20 mouse cellular contexts compared by ENCODE assay signal in genomic region chr10:99029844-99030243, GRCm38 (mm10).
DNase-seq lines count a peak whose midpoint lies in the region; ATAC-seq and TF ChIP-seq lines count a peak whose summit lies in the region.
"Had no signal": no experiment of that assay in that cellular context is flagged by ENCODE, and none has a peak within 500 bp of the region (broad histone marks: within the 10 kb centered on the region; RNA-seq: fewer than 3 reads in every experiment).

No protein-coding gene starts in this region.

- no peaks in the 10 kb centered on the region for H3K9me3 ChIP-seq in liver, embryonic 11.5 days (ENCODE audit: control insufficient read depth, low read length)
- no peaks in the 10 kb centered on the region for H3K9me3 ChIP-seq in liver, postnatal 0 days (ENCODE audit: low read length)
- no peaks in the 10 kb centered on the region for H3K9me3 ChIP-seq in stomach, embryonic 15.5 days
- H3K9me3 ChIP-seq: forebrain, embryonic 10.5 days; forebrain, embryonic 13.5 days; hindbrain, embryonic 12.5 days; hindbrain, embryonic 15.5 days had no signal

- H3K4me1 ChIP-seq in liver, embryonic 11.5 days (replicated peaks; ENCODE audit: control insufficient read depth, insufficient read depth, low read length): peaks cover 3% of the 10 kb centered on the region; the same call in 1 of the 2 replicates
- 0 out of 2 replicates have a peak, but pooled peaks cover 3% of the 10 kb centered on the region for H3K4me1 ChIP-seq in liver, postnatal 0 days (ENCODE audit: insufficient read depth)
- H3K4me1 ChIP-seq in stomach, embryonic 15.5 days: no peaks in the 10 kb centered on the region
- H3K4me1 ChIP-seq: forebrain, embryonic 10.5 days; forebrain, embryonic 13.5 days; hindbrain, embryonic 12.5 days; hindbrain, embryonic 15.5 days had no signal

- ATAC-seq in liver, embryonic 11.5 days (replicated peaks; ENCODE audit: low FRiP score): no peak
- no peak for ATAC-seq in liver, postnatal 0 days
- ATAC-seq in stomach, embryonic 15.5 days (ENCODE audit: insufficient read depth, low FRiP score, low read depth): 0 out of 2 replicates have a peak, but pooled peaks have one; percentile 22
- ATAC-seq: CD4-positive, CD25-positive, alpha-beta regulatory T cell, adult 4 months; forebrain, embryonic 13.5 days; forebrain, embryonic 16.5 days had no signal

- 81% methylated on average over 7 of the region's 7 CpGs for WGBS in liver, embryonic 11.5 days
- WGBS in liver, postnatal 0 days (ENCODE audit: insufficient replicate concordance): 76% methylated on average over 7 of the region's 7 CpGs
- WGBS in stomach, embryonic 15.5 days: 72% methylated on average over 7 of the region's 7 CpGs

- H3K4me2 ChIP-seq in liver, embryonic 11.5 days: no peak overlapping the region
- H3K4me2 ChIP-seq in liver, postnatal 0 days (ENCODE audit: low read depth, low read length): no peak overlapping the region
- no peak overlapping the region for H3K4me2 ChIP-seq in stomach, embryonic 15.5 days
- H3K4me2 ChIP-seq: forebrain, embryonic 13.5 days; heart, embryonic 11.5 days; hindbrain, embryonic 12.5 days; hindbrain, embryonic 15.5 days had no signal

- H3K27ac ChIP-seq in layer of hippocampus, adult 2 months: peak overlapping the region; percentile 70
- 0 out of 2 replicates have a peak overlapping the region, but pooled peaks have one; percentile 19 for H3K27ac ChIP-seq in liver, embryonic 11.5 days (ENCODE audit: low read depth, low read length)
- H3K27ac ChIP-seq in liver, postnatal 0 days (ENCODE audit: low read depth): no peak overlapping the region
- H3K27ac ChIP-seq in stomach, embryonic 15.5 days: no peak overlapping the region
- H3K27ac ChIP-seq: forebrain, embryonic 10.5 days; forebrain, embryonic 13.5 days; heart, adult 2 months; hindbrain, embryonic 12.5 days; hindbrain, embryonic 15.5 days had no signal

- H3K36me3 ChIP-seq in liver, embryonic 11.5 days (ENCODE audit: control insufficient read depth, insufficient read depth, low read length): no peaks in the 10 kb centered on the region; the same call in 1 of the 2 replicates
- peaks cover 2% of the 10 kb centered on the region; the same call in 1 of the 2 replicates for H3K36me3 ChIP-seq in liver, postnatal 0 days (replicated peaks; ENCODE audit: insufficient read depth, low read length)
- no peaks in the 10 kb centered on the region for H3K36me3 ChIP-seq in stomach, embryonic 15.5 days

- no peak for TF ChIP-seq CTCF in layer of hippocampus, adult 2 months (conservative IDR thresholded peaks at IDR 0.05)
- TF ChIP-seq CTCF in liver, postnatal 0 days (IDR thresholded peaks at IDR 0.05; ENCODE audit: low read depth): no peak

- TF ChIP-seq EP300 in liver, postnatal 0 days (IDR thresholded peaks at IDR 0.05; ENCODE audit: low read depth): no peak

- no peak overlapping the region for H3K9ac ChIP-seq in liver, embryonic 11.5 days (ENCODE audit: low read depth, low read length)
- no peak overlapping the region for H3K9ac ChIP-seq in liver, postnatal 0 days (replicated peaks)
- no peak overlapping the region for H3K9ac ChIP-seq in stomach, embryonic 15.5 days
- H3K9ac ChIP-seq: forebrain, embryonic 13.5 days; hindbrain, embryonic 12.5 days; hindbrain, embryonic 15.5 days had no signal

- DNase-seq in layer of hippocampus, adult 2 months (ENCODE audit: low spot score in 2 of 2): peak in 1 of 2 experiments; percentile 39
- no peak for DNase-seq in layer of hippocampus, postnatal 36 days
- DNase-seq in liver, embryonic 11.5 days (ENCODE audit: low spot score): no peak
- no peak for DNase-seq in liver, postnatal 0 days
- DNase-seq in brain, adult 2 months (ENCODE audit: low read depth, low spot score): peak; percentile 52
- DNase-seq: adrenal gland, adult 2 months; adrenal gland, postnatal 25 days; cerebellum, adult 18-20 months; cerebellum, adult 9-10 months; cerebellum, postnatal 14 days; gastrocnemius, postnatal 25 days; heart, adult 2 months had no signal

- H3K27me3 ChIP-seq in liver, embryonic 11.5 days (replicated peaks; ENCODE audit: control insufficient read depth, insufficient read depth, low read length): no peaks in the 10 kb centered on the region
- H3K27me3 ChIP-seq in liver, postnatal 0 days (ENCODE audit: insufficient read depth, low read length): no peaks in the 10 kb centered on the region
- no peaks in the 10 kb centered on the region for H3K27me3 ChIP-seq in stomach, embryonic 15.5 days (replicated peaks)
- H3K27me3 ChIP-seq: forebrain, embryonic 13.5 days; hindbrain, embryonic 12.5 days; hindbrain, embryonic 15.5 days had no signal

- H3K4me3 ChIP-seq in layer of hippocampus, adult 2 months: no peak overlapping the region
- no peak overlapping the region for H3K4me3 ChIP-seq in liver, embryonic 11.5 days (ENCODE audit: low read depth, low read length)
- H3K4me3 ChIP-seq in liver, postnatal 0 days (ENCODE audit: low read depth, low read length): no peak overlapping the region
- H3K4me3 ChIP-seq in stomach, embryonic 15.5 days (replicated peaks): no peak overlapping the region
- H3K4me3 ChIP-seq: forebrain, embryonic 10.5 days; forebrain, embryonic 13.5 days; heart, adult 2 months; hindbrain, embryonic 12.5 days; hindbrain, embryonic 15.5 days had no signal

Comparison
In these comparisons a context has a peak if more than half of its experiments do, and no peak if none do; other contexts are left out.
1. H3K27ac ChIP-seq: peak in layer of hippocampus, adult 2 months (single experiment) and liver, embryonic 11.5 days (single experiment); none in liver, postnatal 0 days (single experiment) and stomach, embryonic 15.5 days (single experiment).